Mouse (Mus musculus): ENCODE data around the gene Ptprt. TPM values are rescaled to one million over a fixed set of nuclear protein-coding genes. Genes with fewer than 3 reads are reported as not detected.
A peak's percentile ranks its signal among the peaks of the same experiment; 100 is the strongest.

Ptprt gene
- polyA plus RNA-seq (2015; fragmentation: Nextera tagmentation; extraction: Ambion mirVana): 2.9 and 3.2 TPM in 2 replicates

DNA sequence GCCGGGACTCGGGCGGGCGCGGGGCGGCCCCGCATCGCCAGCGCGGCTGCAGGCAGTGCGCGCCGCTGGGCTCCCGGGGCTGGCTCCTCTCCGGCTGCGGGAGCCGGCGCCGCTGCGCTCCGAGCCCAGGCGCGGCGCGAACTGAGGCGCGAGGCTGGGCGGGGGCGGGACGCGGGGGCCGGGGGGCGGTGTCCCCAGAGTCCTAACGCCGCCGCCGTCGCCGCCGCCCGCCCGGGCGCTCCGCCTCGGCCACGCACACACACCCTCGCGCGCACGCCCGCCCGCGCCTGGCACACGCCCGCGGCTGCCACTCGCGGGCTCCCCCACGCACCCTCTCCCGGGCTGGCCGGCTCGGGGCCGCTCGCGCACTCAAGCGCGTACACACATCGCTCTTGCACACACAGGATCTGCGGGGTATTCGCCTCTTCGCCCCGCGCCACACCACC lies at the start of gene Ptprt:
Gene Ptprt, minus strand, starts transcription at position 207 of the 446 bp plus-strand sequence.
- Histone ChIP-seq H3K4me3 (replicated peaks) (peak within 1 kb of the TSS; percentile 55), H3K4me2 (peak within 1 kb of the TSS; percentile 90), H3K9ac (peak within 1 kb of the TSS; percentile 21), H3K27me3 (peaks cover 80% of the 10 kb centered on the region), H3K27ac (0 out of 2 replicates have a peak within 1 kb of the TSS, but pooled peaks have one; percentile 41), H3K9me3 (replicated peaks) (no peaks in the 10 kb centered on the region), H3K4me1 (peaks cover 40% of the 10 kb centered on the region), H3K36me3 (no peaks in the 10 kb centered on the region)
- ATAC-seq (replicated peaks; ENCODE audit: low FRiP score): peak; percentile 37
- WGBS: 0% methylated on average over 39 of the region's 73 CpGs

DNA sequence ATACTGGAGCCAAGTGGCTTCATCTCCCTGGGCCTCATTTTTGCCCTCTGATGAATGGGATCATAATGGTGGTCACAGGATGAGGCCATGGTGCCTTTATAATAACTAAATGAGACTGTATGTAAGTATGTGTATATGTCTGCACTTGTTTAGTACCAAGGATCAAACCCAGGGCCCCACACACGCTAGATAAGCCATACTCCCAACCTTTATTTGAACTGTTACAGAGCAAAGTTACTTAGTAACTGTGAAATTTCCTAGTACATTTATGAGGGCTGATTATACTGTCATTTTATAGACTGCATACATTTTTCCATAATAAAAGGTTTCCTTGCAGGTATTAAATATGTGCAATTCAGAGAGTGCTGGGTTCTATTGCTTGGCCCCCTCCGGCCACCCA lies 49.5 kb upstream of the Ptprt start:
- H3K9ac ChIP-seq: no peak overlapping the region
- H3K4me2 ChIP-seq: no peak overlapping the region
- H3K9me3 ChIP-seq (replicated peaks): no peaks in the 10 kb centered on the region
- no peaks in the 10 kb centered on the region for H3K36me3 ChIP-seq
- H3K27me3 ChIP-seq: 0 out of 2 replicates have a peak, but pooled peaks cover 2% of the 10 kb centered on the region
- ATAC-seq (replicated peaks; ENCODE audit: low FRiP score): no peak
- no peak overlapping the region for H3K27ac ChIP-seq
- WGBS: 91% methylated on average over 2 of the region's 2 CpGs
- H3K4me3 ChIP-seq (replicated peaks): no peak overlapping the region
- H3K4me1 ChIP-seq: no peaks in the 10 kb centered on the region

GRCm38 (mm10) chr2:162699691-162700090 lies 38.7 kb upstream of the Ptprt start:
- 71% methylated on average over 3 of the region's 3 CpGs for WGBS
- no peak overlapping the region for H3K9ac ChIP-seq
- no peak for ATAC-seq (replicated peaks; ENCODE audit: low FRiP score)
- H3K27me3 ChIP-seq: no peaks in the 10 kb centered on the region
- H3K4me3 ChIP-seq (replicated peaks): no peak overlapping the region
- no peaks in the 10 kb centered on the region for H3K4me1 ChIP-seq
- H3K36me3 ChIP-seq: no peaks in the 10 kb centered on the region
- no peaks in the 10 kb centered on the region for H3K9me3 ChIP-seq (replicated peaks)
- H3K4me2 ChIP-seq: no peak overlapping the region
- H3K27ac ChIP-seq: no peak overlapping the region

DNA sequence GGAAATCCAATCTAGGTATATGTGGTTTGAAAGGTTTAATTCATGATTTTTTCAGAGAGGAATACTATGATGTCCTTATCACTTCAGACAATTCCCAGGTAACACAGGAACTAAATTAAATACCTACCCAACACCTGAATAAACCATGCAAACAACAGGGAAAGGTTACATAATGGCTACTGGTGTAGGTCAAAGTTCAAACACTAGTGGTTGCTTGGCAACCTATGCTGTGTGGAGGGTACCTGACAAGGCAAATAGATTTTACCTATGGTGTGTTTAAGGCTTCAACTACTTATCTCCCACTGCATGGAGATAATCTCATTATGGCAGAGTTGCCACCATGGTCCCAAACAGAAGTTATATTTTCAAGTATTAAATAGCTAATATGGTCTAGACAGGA lies 38.1 kb upstream of the Ptprt start:
- no peak overlapping the region for H3K4me3 ChIP-seq (replicated peaks)
- H3K27ac ChIP-seq: no peak overlapping the region
- H3K9ac ChIP-seq: no peak overlapping the region
- H3K27me3 ChIP-seq: no peaks in the 10 kb centered on the region
- no peak for ATAC-seq (replicated peaks; ENCODE audit: low FRiP score)
- no peaks in the 10 kb centered on the region for H3K9me3 ChIP-seq (replicated peaks)
- no peaks in the 10 kb centered on the region for H3K36me3 ChIP-seq
- H3K4me2 ChIP-seq: no peak overlapping the region
- no peaks in the 10 kb centered on the region for H3K4me1 ChIP-seq

DNA sequence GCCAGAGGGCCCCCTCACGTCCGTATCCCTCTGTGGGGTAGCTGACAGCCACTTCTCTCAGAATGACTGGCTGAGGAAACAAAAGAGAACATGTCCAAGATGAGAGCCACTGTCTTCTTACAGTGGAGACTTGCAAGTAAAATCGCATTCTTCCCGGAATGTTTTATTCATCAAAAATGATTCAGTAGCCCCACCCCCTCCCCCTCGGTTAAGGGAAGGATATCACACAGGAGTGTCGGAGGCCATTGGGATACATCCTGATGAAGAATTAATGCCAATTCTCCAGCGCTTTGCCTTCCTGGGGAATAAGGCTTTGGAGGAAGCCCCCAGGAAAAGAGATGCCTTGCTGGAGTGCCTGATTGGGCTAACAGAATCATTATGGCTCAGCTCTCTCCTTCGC lies 37.1 kb upstream of the Ptprt start:
- Histone ChIP-seq H3K27me3 (no peaks in the 10 kb centered on the region), H3K4me3 (replicated peaks) (no peak overlapping the region), H3K9me3 (replicated peaks) (no peaks in the 10 kb centered on the region), H3K9ac (no peak overlapping the region), H3K36me3 (no peaks in the 10 kb centered on the region), H3K4me1 (0 out of 2 replicates have a peak, but pooled peaks cover 3% of the 10 kb centered on the region), H3K27ac (no peak overlapping the region), H3K4me2 (no peak overlapping the region)
- WGBS: 75% methylated on average over 8 of the region's 8 CpGs
- ATAC-seq (replicated peaks; ENCODE audit: low FRiP score): no peak

DNA sequence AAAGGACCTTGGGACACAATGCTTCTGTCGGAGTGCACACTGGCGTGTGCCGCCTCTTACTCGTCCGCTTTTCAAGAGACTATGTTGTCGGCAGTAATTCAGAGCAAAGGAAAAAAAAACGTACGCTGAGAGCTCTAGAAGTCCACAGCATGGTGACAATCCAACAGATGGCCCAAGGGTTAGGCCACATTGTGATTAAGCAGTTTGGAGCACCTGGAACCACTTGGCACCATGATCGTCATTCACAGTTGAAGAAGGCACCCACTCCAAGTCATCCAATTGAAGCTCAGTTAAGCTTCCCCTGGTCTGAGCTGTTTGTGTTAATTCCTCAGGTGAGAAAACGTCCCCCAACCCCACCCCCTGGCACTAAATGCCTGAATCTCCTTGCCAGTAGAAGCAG lies 36.2 kb upstream of the Ptprt start:
- ATAC-seq (replicated peaks; ENCODE audit: low FRiP score): no peak
- WGBS: 77% methylated on average over 10 of the region's 10 CpGs

GRCm38 (mm10) chr2:162692143-162692542 lies 31.2 kb upstream of the Ptprt start:
- Histone ChIP-seq H3K9ac (no peak overlapping the region), H3K27me3 (no peaks in the 10 kb centered on the region), H3K36me3 (no peaks in the 10 kb centered on the region), H3K4me1 (0 out of 2 replicates have a peak, but pooled peaks cover 3% of the 10 kb centered on the region), H3K9me3 (replicated peaks) (no peaks in the 10 kb centered on the region), H3K4me2 (no peak overlapping the region), H3K27ac (no peak overlapping the region), H3K4me3 (replicated peaks) (no peak overlapping the region)
- ATAC-seq (replicated peaks; ENCODE audit: low FRiP score): no peak
- 95% methylated on average over 12 of the region's 12 CpGs for WGBS

More for the DNA sequence above, 36.2 kb upstream of the Ptprt start:
- H3K27me3 ChIP-seq: no peaks in the 10 kb centered on the region
- 0 out of 2 replicates have a peak, but pooled peaks cover 3% of the 10 kb centered on the region for H3K4me1 ChIP-seq
- H3K9me3 ChIP-seq (replicated peaks): no peaks in the 10 kb centered on the region
- no peaks in the 10 kb centered on the region for H3K36me3 ChIP-seq
- H3K4me2 ChIP-seq: no peak overlapping the region
- no peak overlapping the region for H3K27ac ChIP-seq
- no peak overlapping the region for H3K4me3 ChIP-seq (replicated peaks)
- H3K9ac ChIP-seq: no peak overlapping the region

DNA sequence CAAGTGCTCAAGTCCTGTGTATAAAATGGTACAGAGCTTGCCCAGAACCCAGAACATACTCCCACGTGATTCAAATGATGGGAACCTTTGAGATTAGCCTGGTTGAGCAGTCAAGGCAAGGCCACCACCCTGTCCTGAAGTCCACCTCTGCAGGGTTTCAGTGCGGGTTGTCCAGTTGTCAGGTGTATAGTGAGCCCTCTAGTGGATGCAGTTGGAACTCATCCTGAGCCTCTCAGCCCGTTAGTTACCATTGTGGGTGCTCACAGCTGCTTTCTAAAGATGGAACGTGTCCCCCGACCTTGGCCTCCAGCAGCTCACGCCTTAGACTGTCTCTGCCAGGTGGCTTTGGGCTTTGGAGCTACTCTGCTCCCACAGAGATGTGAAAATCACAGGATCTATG lies 21.7 kb upstream of the Ptprt start:
- WGBS: 9% methylated on average over 6 of the region's 6 CpGs
- H3K4me1 ChIP-seq: no peaks in the 10 kb centered on the region
- no peaks in the 10 kb centered on the region for H3K36me3 ChIP-seq
- no peaks in the 10 kb centered on the region; the same call in 1 of the 2 replicates for H3K27me3 ChIP-seq
- no peak overlapping the region for H3K9ac ChIP-seq
- no peak overlapping the region for H3K27ac ChIP-seq
- no peak overlapping the region for H3K4me3 ChIP-seq (replicated peaks)
- ATAC-seq (replicated peaks; ENCODE audit: low FRiP score): peak; percentile 54; the same call in 1 of the 2 replicates
- no peaks in the 10 kb centered on the region for H3K9me3 ChIP-seq (replicated peaks)
- H3K4me2 ChIP-seq: no peak overlapping the region

DNA sequence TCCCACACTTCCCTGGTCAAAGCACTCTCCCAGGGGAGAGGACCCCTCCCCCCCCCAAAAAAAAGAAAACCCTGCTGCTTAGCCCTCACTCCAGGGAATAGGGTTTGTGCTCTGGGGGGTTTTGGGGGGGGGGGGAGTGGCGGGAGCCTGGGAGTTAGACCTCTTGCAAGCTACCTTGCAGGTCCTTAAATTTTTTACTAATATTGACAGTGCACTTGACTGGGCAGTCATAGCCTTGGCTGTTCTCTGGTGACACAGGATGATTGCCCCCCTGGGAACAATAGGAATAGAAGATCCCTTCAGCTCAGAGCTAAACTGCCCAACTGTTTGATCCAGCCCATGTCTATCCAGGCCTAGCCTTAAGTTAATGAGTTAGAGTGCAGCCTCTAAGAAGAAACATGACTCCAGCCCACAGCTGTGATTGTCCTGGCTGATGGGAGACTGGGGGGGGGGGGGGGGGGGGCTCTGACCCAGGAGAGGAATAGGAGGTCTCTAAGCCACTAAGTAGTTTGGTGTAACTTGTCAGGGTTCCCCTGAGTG lies 1.6 kb upstream of the Ptprt start:
- Histone ChIP-seq H3K4me1 (peaks cover 40% of the 10 kb centered on the region), H3K27me3 (peaks cover 65% of the 10 kb centered on the region), H3K4me2 (peak overlapping the region; percentile 90), H3K4me3 (replicated peaks) (no peak overlapping the region), H3K9ac (no peak overlapping the region), H3K9me3 (replicated peaks) (no peaks in the 10 kb centered on the region), H3K27ac (peak overlapping the region; percentile 41; the same call in 1 of the 2 replicates), H3K36me3 (no peaks in the 10 kb centered on the region)
- ATAC-seq (replicated peaks; ENCODE audit: low FRiP score): peak; percentile 76
- 0% methylated on average over 1 of the region's 1 CpGs for WGBS

DNA sequence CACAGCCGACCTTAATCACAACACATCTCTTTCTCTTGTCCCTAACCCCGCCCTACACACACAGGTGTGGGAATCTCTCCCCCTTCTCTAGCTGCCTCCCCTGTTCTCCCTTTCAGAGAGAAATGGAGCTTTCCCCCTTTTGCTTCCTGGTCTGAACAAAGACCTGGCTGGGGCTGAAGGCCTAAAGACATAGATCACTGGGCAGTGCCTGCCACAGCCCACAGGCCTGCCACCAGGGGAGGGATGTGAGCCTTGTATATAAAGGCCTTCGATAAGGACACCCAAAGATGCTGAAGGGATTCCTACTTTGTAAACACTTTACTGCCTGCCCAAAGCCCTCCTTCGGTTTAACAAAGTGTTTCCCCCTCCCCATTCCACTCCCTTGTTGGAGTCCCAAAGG lies 786 bp upstream of the Ptprt start:
- Histone ChIP-seq H3K9me3 (replicated peaks) (no peaks in the 10 kb centered on the region), H3K4me3 (replicated peaks) (peak overlapping the region; percentile 55), H3K27ac (0 out of 2 replicates have a peak overlapping the region, but pooled peaks have one; percentile 41), H3K4me2 (peak overlapping the region; percentile 90), H3K4me1 (peaks cover 40% of the 10 kb centered on the region), H3K36me3 (no peaks in the 10 kb centered on the region), H3K27me3 (peaks cover 73% of the 10 kb centered on the region), H3K9ac (no peak overlapping the region)
- no peak for ATAC-seq (replicated peaks; ENCODE audit: low FRiP score)
- WGBS: 8% methylated on average over 4 of the region's 4 CpGs

- WGBS: under 1% methylated on average over 56 of the region's 57 CpGs
- no peaks in the 10 kb centered on the region for H3K36me3 ChIP-seq
- no peak overlapping the region for H3K27ac ChIP-seq
- H3K27me3 ChIP-seq: peaks cover 86% of the 10 kb centered on the region
- H3K4me1 ChIP-seq: peaks cover 40% of the 10 kb centered on the region
- ATAC-seq (replicated peaks; ENCODE audit: low FRiP score): peak; percentile 20
- H3K9me3 ChIP-seq (replicated peaks): no peaks in the 10 kb centered on the region
- peak overlapping the region; percentile 90 for H3K4me2 ChIP-seq
- H3K4me3 ChIP-seq (replicated peaks): peak overlapping the region; percentile 55
- H3K9ac ChIP-seq: peak overlapping the region; percentile 21
Measured at GRCm38 (mm10) chr2:162660231-162660940, 561 bp downstream of the Ptprt start.

- Histone ChIP-seq H3K4me1 (peaks cover 40% of the 10 kb centered on the region), H3K9ac (no peak overlapping the region), H3K4me2 (peak overlapping the region; percentile 90), H3K27me3 (peaks cover 84% of the 10 kb centered on the region), H3K9me3 (replicated peaks) (no peaks in the 10 kb centered on the region), H3K4me3 (replicated peaks) (peak overlapping the region; percentile 55), H3K27ac (no peak overlapping the region), H3K36me3 (no peaks in the 10 kb centered on the region)
- ATAC-seq (replicated peaks; ENCODE audit: low FRiP score): no peak
- under 1% methylated on average over 18 of the region's 18 CpGs for WGBS
Measured at GRCm38 (mm10) chr2:162658997-162659396, 1.9 kb downstream of the Ptprt start.
